Mouse (Mus musculus) C2C12 (cell line): Measurements from ENCODE around the gene Med31. TPM values are rescaled to one million over a fixed set of nuclear protein-coding genes. Genes with fewer than 3 reads are reported as not detected.

Source experiments
- H3K27me3 ChIP-seq: one replicate; pipeline ENCODE4 v1.6.1; 2011; ENCODE audit not compliant: control insufficient read depth, insufficient read depth, insufficient read length
- H3K36me3 ChIP-seq: one replicate; pipeline ENCODE4 v1.6.1; 2011; ENCODE audit not compliant: control insufficient read depth, insufficient read depth
- H3K4me3 ChIP-seq: one replicate; pipeline ENCODE4 v1.5.1; 2011; ENCODE audit warnings: mild to moderate bottlenecking, control low read depth; ENCODE audit not compliant: poor library complexity, insufficient read depth, severe bottlenecking
- H3K79me2 ChIP-seq: one replicate; pipeline ENCODE4 v1.6.1; 2011; ENCODE audit not compliant: control insufficient read depth, insufficient read depth
- H3K79me3 ChIP-seq: one replicate; pipeline ENCODE4 v1.6.1; 2011; ENCODE audit warnings: low read depth, control low read depth
- H3ac ChIP-seq: one replicate; pipeline ENCODE3; 2011; ENCODE audit warnings: low read depth; ENCODE audit not compliant: control insufficient read depth, insufficient read length
- CEBPB ChIP-seq: IDR thresholded peaks from one replicate; pipeline ENCODE4 v1.6.1; 2011; ENCODE audit warnings: low read depth, mild to moderate bottlenecking, control low read depth, moderate library complexity
- CTCF ChIP-seq: IDR thresholded peaks from one replicate; pipeline ENCODE4 v1.5.1; 2011; ENCODE audit not compliant: control insufficient read depth, insufficient read depth, insufficient read length
- FOSL1 ChIP-seq: IDR thresholded peaks from one replicate; pipeline ENCODE4 v1.8.0; 2011; ENCODE audit warnings: mild to moderate bottlenecking, low read length; ENCODE audit not compliant: poor library complexity, insufficient read depth, severe bottlenecking
- MAX ChIP-seq: IDR thresholded peaks from one replicate; pipeline ENCODE4 v1.6.1; 2011; ENCODE audit warnings: mild to moderate bottlenecking, control low read depth
- MYOD1 ChIP-seq: IDR thresholded peaks from one replicate; pipeline ENCODE4 v1.6.1; 2011; ENCODE audit warnings: low read depth; ENCODE audit not compliant: control insufficient read depth, insufficient read length
- MYOG ChIP-seq: IDR thresholded peaks from one replicate; pipeline ENCODE4 v1.6.1; 2011; ENCODE audit not compliant: control insufficient read depth, insufficient read length; ENCODE audit errors: extremely low read depth
- USF1 ChIP-seq: IDR thresholded peaks from one replicate; pipeline ENCODE4 v1.6.1; 2011; ENCODE audit warnings: low read depth, mild to moderate bottlenecking, control low read depth, moderate library complexity
- polyA plus RNA-seq: library from polyadenylated mRNA; unstranded; fragments of >200 nt; fragmentation: generic; extraction: Trizol; gene quantifications from one replicate; pipeline ENCODE4 v1.2.1, GENCODE M21; 2012; ENCODE audit warnings: missing spikeins

Gene Med31
- polyA plus RNA-seq, 1 experiment, result 17.8 TPM

- Histone ChIP-seq H3K27me3 (no peaks in the 10 kb centered on the region), H3ac (no peak overlapping the region), H3K4me3 (no peak overlapping the region), H3K79me3 (no peaks in the 10 kb centered on the region), H3K36me3 (no peaks in the 10 kb centered on the region), H3K79me2 (no peaks in the 10 kb centered on the region)
- TF ChIP-seq MYOG (no peak), MYOD1 (no peak), FOSL1 (no peak), MAX (no peak), CTCF (no peak), USF1 (no peak), CEBPB (no peak)
Measured at GRCm38 (mm10) chr11:72223414-72223813, 8.0 kb upstream of the Med31 start.

- no peaks in the 10 kb centered on the region for H3K27me3 ChIP-seq
- H3K79me3 ChIP-seq, result no peaks in the 10 kb centered on the region
- no peaks in the 10 kb centered on the region for H3K36me3 ChIP-seq
- TF ChIP-seq CTCF (peak; percentile 67), MYOD1 (no peak)
- no peaks in the 10 kb centered on the region for H3K79me2 ChIP-seq
- H3K4me3 ChIP-seq, result no peak overlapping the region
- no peak overlapping the region for H3ac ChIP-seq
Measured at GRCm38 (mm10) chr11:72221278-72221677, 5.9 kb upstream of the Med31 start.

GRCm38 (mm10) chr11:72217116-72217515, 1.7 kb upstream of the Med31 start:
- Histone ChIP-seq H3K4me3 (no peak overlapping the region), H3K79me2 (peaks cover 23% of the 10 kb centered on the region), H3K79me3 (peaks cover 7% of the 10 kb centered on the region), H3K36me3 (peaks cover 9% of the 10 kb centered on the region), H3ac (no peak overlapping the region), H3K27me3 (no peaks in the 10 kb centered on the region)
- TF ChIP-seq CTCF (no peak), MAX (no peak), MYOD1 (no peak), USF1 (no peak), FOSL1 (no peak), CEBPB (no peak), MYOG (no peak)

GRCm38 (mm10) chr11:72214591-72215409, 592 bp downstream of the Med31 start:
- Histone ChIP-seq H3K79me2 (peaks cover 36% of the 10 kb centered on the region), H3K79me3 (peaks cover 11% of the 10 kb centered on the region), H3K4me3 (peak overlapping the region; percentile 87), H3K36me3 (peaks cover 32% of the 10 kb centered on the region), H3ac (peak overlapping the region; percentile 61), H3K27me3 (no peaks in the 10 kb centered on the region)
- no peak for TF ChIP-seq MYOG
- TF ChIP-seq USF1, result no peak
- TF ChIP-seq FOSL1, result no peak
- TF ChIP-seq CEBPB, result no peak
- TF ChIP-seq MAX, result no peak
- no peak for TF ChIP-seq MYOD1
- no peak for TF ChIP-seq CTCF

GRCm38 (mm10) chr11:72207834-72208377, 7.5 kb downstream of the Med31 start:
- H3K4me3 ChIP-seq, result peak overlapping the region; percentile 97
- no peaks in the 10 kb centered on the region for H3K27me3 ChIP-seq
- peaks cover 39% of the 10 kb centered on the region for H3K36me3 ChIP-seq
- peaks cover 85% of the 10 kb centered on the region for H3K79me2 ChIP-seq
- H3K79me3 ChIP-seq, result peaks cover 52% of the 10 kb centered on the region
- H3ac ChIP-seq, result peak overlapping the region; percentile 71
- TF ChIP-seq FOSL1, result no peak
- no peak for TF ChIP-seq USF1
- no peak for TF ChIP-seq MYOD1
- no peak for TF ChIP-seq MAX
- no peak for TF ChIP-seq CTCF
- TF ChIP-seq CEBPB, result no peak
- no peak for TF ChIP-seq MYOG
